Mouse (Mus musculus): ENCODE data around the gene Zfp648.

DNA sequence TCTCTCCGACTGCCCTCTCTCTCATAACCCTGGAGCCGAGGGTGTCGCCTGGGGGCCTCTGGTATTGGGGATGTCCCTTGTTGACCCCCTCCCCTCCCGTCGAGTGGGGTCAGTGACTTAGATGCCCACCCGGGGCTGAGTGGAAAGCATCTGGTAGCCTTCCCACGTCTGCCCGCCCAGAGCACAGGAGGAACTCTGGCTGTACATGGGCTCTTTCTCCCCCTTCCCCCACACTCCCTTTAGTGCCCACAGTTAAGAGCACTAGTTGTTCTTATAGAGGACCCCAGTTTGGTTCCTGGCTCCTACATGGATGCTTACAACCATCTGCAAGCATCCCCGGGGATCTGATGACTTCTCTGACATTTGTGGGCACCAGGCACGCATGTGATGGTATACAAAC is 2.1 kb upstream of the Zfp648 start:
- no peak for TF ChIP-seq CTCF (IDR thresholded peaks at IDR 0.05; ENCODE audit: control insufficient read depth, insufficient read depth, low read length)
- no peak for TF ChIP-seq POLR2A (IDR thresholded peaks at IDR 0.05; ENCODE audit: borderline replicate concordance, control insufficient read depth, low read depth, low read length)
